Mouse (Mus musculus) liver, postnatal 0 days (tissue): Measurements from ENCODE around the gene Lzts2.

ENCODE experiments used
- CTCF ChIP-seq: sonication (generic); IDR thresholded peaks from 2 replicates; pipeline ENCODE4 v1.5.1; 2016; ENCODE audit warnings: antibody characterized with exemption, low read depth
- EP300 ChIP-seq: IDR thresholded peaks from 2 replicates; pipeline ENCODE4 v1.6.1; 2016; ENCODE audit warnings: antibody characterized with exemption, low read depth, mild to moderate bottlenecking

DNA sequence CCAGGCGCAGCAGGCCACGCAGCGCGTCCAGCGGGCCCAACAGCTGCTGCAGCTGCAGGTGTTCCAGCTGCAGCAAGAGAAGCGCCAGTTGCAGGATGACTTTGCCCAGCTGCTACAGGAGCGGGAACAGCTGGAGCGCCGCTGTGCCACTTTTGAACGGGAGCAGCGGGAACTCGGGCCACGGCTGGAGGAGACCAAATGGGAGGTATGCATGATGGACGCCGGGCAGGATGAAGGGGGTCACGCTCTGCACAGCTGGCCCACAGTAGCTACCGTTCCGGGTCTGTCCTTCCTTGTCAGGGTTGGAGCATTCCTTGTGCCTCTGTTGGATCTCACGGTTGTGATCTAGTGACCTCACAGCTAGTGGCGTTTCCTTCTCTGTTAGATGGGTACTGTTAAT, 10.6 kb downstream of the Lzts2 start:
- no peak for TF ChIP-seq CTCF
- TF ChIP-seq EP300 = no peak
